Mouse (Mus musculus): Measurements from ENCODE around the gene Gm21985. TPM values are rescaled to one million over a fixed set of nuclear protein-coding genes. Genes with fewer than 3 reads are reported as not detected.

Gm21985 gene
- total and polyA plus RNA-seq, 3 experiments, result 0.42 to 1.1 TPM; not detected in 1

GRCm38 (mm10) chr2:112454125-112454861, 188.2 kb downstream of the Gm21985 start:
- Histone ChIP-seq H3K4me3 (peak overlapping the region; percentile 76), H3K27ac (peak overlapping the region; percentile 92), H3K36me3 (ENCODE audit: control insufficient read depth, insufficient read depth, low read length) (peaks cover 6% of the 10 kb centered on the region), H3K9ac (ENCODE audit: low read depth, low read length) (peak overlapping the region; percentile 84), H3K4me1 (ENCODE audit: control insufficient read depth, insufficient read depth, low read length) (no peaks in the 10 kb centered on the region; the same call in none of the 2 replicates), H3K79me2 (replicated peaks; ENCODE audit: control insufficient read depth, insufficient read depth, low read length) (peaks cover 2% of the 10 kb centered on the region; the same call in 1 of the 2 replicates), H3K27me3 (ENCODE audit: control insufficient read depth, insufficient read depth, low read length) (no peaks in the 10 kb centered on the region)
- intact Hi-C loops (cut with DNase I), result loop anchor here (2.0 to 5.0 kb wide), 3 partner anchors 39 to 187 kb away; partner anchors contain the start of genes Aven, Gm21985, Katnbl1 and Slc12a6
- WGBS, result 30% methylated on average over 17 of the region's 17 CpGs
- TF ChIP-seq POLR2A (IDR thresholded peaks at IDR 0.05; ENCODE audit: insufficient read depth, low read depth, low read length) (no peak), CTCF (IDR thresholded peaks at IDR 0.05) (no peak), EP300 (IDR thresholded peaks at IDR 0.05; ENCODE audit: insufficient read depth, low read depth, low read length) (no peak)
- no peak for DNase-seq

- peak within 1 kb of the TSS; percentile 76 for H3K4me3 ChIP-seq
- peaks cover 7% of the 10 kb centered on the region for H3K36me3 ChIP-seq (ENCODE audit: control insufficient read depth, insufficient read depth, low read length)
- TF ChIP-seq POLR2A (IDR thresholded peaks at IDR 0.05; ENCODE audit: insufficient read depth, low read depth, low read length) (peak; percentile 96), CTCF (IDR thresholded peaks at IDR 0.05) (no peak)
- H3K79me2 ChIP-seq (replicated peaks; ENCODE audit: control insufficient read depth, insufficient read depth, low read length), result peaks cover 2% of the 10 kb centered on the region; the same call in 1 of the 2 replicates
- peak; percentile 97 to 99 for DNase-seq
- peak within 1 kb of the TSS; percentile 89 for H3K9ac ChIP-seq (ENCODE audit: low read depth, low read length)
- intact Hi-C loops (cut with DNase I), result loop anchor here (1.0 to 5.0 kb wide), 4 partner anchors 38 to 188 kb away; partner anchors contain the start of genes Aven, Gm21985, Katnbl1 and Slc12a6
- no peaks in the 10 kb centered on the region; the same call in none of the 2 replicates for H3K4me1 ChIP-seq (ENCODE audit: control insufficient read depth, insufficient read depth, low read length)
- WGBS, result under 1% methylated on average over 49 of the region's 49 CpGs
- no peaks in the 10 kb centered on the region for H3K27me3 ChIP-seq (ENCODE audit: control insufficient read depth, insufficient read depth, low read length)
- peak within 1 kb of the TSS; percentile 92 for H3K27ac ChIP-seq
Measured at GRCm38 (mm10) chr2:112454862-112455564, 188.9 kb downstream of the Gm21985 start, which contains the start of gene Emc7. Emc7 (plus strand) TSS chr2:112454997.

Other genes with a start within 250 kb of the Gm21985 start
- gene Olfr1311, start 241.9 kb upstream of the Gm21985 start, total RNA-seq (2021), result not detected
- not detected in 2 replicates for gene Olfr1311, start 241.9 kb upstream of the Gm21985 start, polyA plus RNA-seq (2012; rRNA removed)
- not detected for gene Olfr1312, start 216.1 kb upstream of the Gm21985 start, total RNA-seq (2021)
- not detected in 2 replicates for gene Olfr1312, start 216.1 kb upstream of the Gm21985 start, polyA plus RNA-seq (2012; rRNA removed)
- gene Olfr1313, start 188.5 kb upstream of the Gm21985 start, total RNA-seq (2021), result not detected
- gene Olfr1313, start 188.5 kb upstream of the Gm21985 start, polyA plus RNA-seq (2012; rRNA removed), result not detected in 2 replicates
- gene Olfr1314, start 169.5 kb upstream of the Gm21985 start, total RNA-seq (2021), result not detected
- not detected in 2 replicates for gene Olfr1314, start 169.5 kb upstream of the Gm21985 start, polyA plus RNA-seq (2012; rRNA removed)
- not detected for gene Olfr1315-ps1, start 150.9 kb upstream of the Gm21985 start, total RNA-seq (2021)
- not detected in 2 replicates for gene Olfr1315-ps1, start 150.9 kb upstream of the Gm21985 start, polyA plus RNA-seq (2012; rRNA removed)
- not detected for gene Olfr1316, start 131.3 kb upstream of the Gm21985 start, total RNA-seq (2021)
- gene Olfr1316, start 131.3 kb upstream of the Gm21985 start, polyA plus RNA-seq (2012; rRNA removed), result not detected in 2 replicates
- gene Olfr1317, start 126.0 kb upstream of the Gm21985 start, total RNA-seq (2021), result not detected
- not detected in 2 replicates for gene Olfr1317, start 126.0 kb upstream of the Gm21985 start, polyA plus RNA-seq (2012; rRNA removed)
- gene Olfr1318, start 112.1 kb upstream of the Gm21985 start, total RNA-seq (2021), result not detected
- gene Olfr1318, start 112.1 kb upstream of the Gm21985 start, polyA plus RNA-seq (2012; rRNA removed), result not detected in 2 replicates
- gene Lpcat4, start 26.8 kb upstream of the Gm21985 start, total RNA-seq (2021), result 1 to 10 TPM; 2.3 TPM
- gene Lpcat4, start 26.8 kb upstream of the Gm21985 start, polyA plus RNA-seq (2012; rRNA removed), result 6.3 and 11.4 TPM in 2 replicates
- not detected for gene Nutm1, start 7.0 kb upstream of the Gm21985 start, total RNA-seq (2021)
- gene Nutm1, start 7.0 kb upstream of the Gm21985 start, polyA plus RNA-seq (2012; rRNA removed), result not detected in 2 replicates
- 10 to 100 TPM; 61.8 to 65.4 TPM for gene Nop10, start 4.4 kb upstream of the Gm21985 start, total RNA-seq (2021)
- 89.0 and 113 TPM in 2 replicates for gene Nop10, start 4.4 kb upstream of the Gm21985 start, polyA plus RNA-seq (2012; rRNA removed)
- 10 to 100 TPM; 31.1 to 32.9 TPM for gene Slc12a6, start 489 bp upstream of the Gm21985 start, total RNA-seq (2021)
- gene Slc12a6, start 489 bp upstream of the Gm21985 start, polyA plus RNA-seq (2012; rRNA removed), result 23.2 and 44.3 TPM in 2 replicates
- gene Emc4, start 101.7 kb downstream of the Gm21985 start, total RNA-seq (2021), result 10 to 100 TPM; 63.6 to 68.4 TPM
- gene Emc4, start 101.7 kb downstream of the Gm21985 start, polyA plus RNA-seq (2012; rRNA removed), result 82.1 and 135 TPM in 2 replicates
- gene Katnbl1, start 112.9 kb downstream of the Gm21985 start, total RNA-seq (2021), result 1 to 10 TPM; 3.9 to 4.4 TPM
- 1.2 and 2.7 TPM in 2 replicates for gene Katnbl1, start 112.9 kb downstream of the Gm21985 start, polyA plus RNA-seq (2012; rRNA removed)
- gene Emc7, start 188.7 kb downstream of the Gm21985 start, total RNA-seq (2021), result 10 to 100 TPM; 14.3 to 17.7 TPM
- gene Emc7, start 188.7 kb downstream of the Gm21985 start, polyA plus RNA-seq (2012; rRNA removed), result 6.6 and 11.7 TPM in 2 replicates
- gene Chrm5, start 214.5 kb downstream of the Gm21985 start, total RNA-seq (2021), result not detected
- not detected in 2 replicates for gene Chrm5, start 214.5 kb downstream of the Gm21985 start, polyA plus RNA-seq (2012; rRNA removed)
- gene Aven, start 226.7 kb downstream of the Gm21985 start, total RNA-seq (2021), result 10 to 100 TPM; 16.9 to 18.4 TPM
- gene Aven, start 226.7 kb downstream of the Gm21985 start, polyA plus RNA-seq (2012; rRNA removed), result 5.8 and 10.5 TPM in 2 replicates

Data from heart, adult 2 months (tissue).